12 mouse cellular contexts compared by ENCODE assay signal in genomic region chr6:100214132-100214913, GRCm38 (mm10).
DNase-seq lines count a peak whose midpoint lies in the region; ATAC-seq lines count a peak whose summit lies in the region.
"Had no signal": no experiment of that assay in that cellular context is flagged by ENCODE, and none has a peak within 500 bp of the region (broad histone marks: within the 10 kb centered on the region; RNA-seq: fewer than 3 reads in every experiment).

No protein-coding gene starts in this region.

- DNase-seq in heart, embryonic 10.5 days (ENCODE audit: low spot score) = no peak
- DNase-seq in heart, adult 18-20 months = no peak
- DNase-seq in midbrain, embryonic 11.5 days (ENCODE audit: low spot score, missing footprints) = no peak
- no peak for DNase-seq in frontal cortex, postnatal 36 days (ENCODE audit: low spot score in 2 of 2)
- DNase-seq in cerebellum, adult 9-10 months = no peak
- DNase-seq: B cell, adult 2 months had no signal

- no peak overlapping the region; the same call in 1 of the 2 replicates for H3K4me3 ChIP-seq in heart, embryonic 10.5 days
- H3K4me3 ChIP-seq in midbrain, embryonic 13.5 days (replicated peaks) = no peak overlapping the region
- H3K4me3 ChIP-seq in midbrain, embryonic 11.5 days (ENCODE audit: low read depth, low read length) = no peak overlapping the region
- H3K4me3 ChIP-seq in limb, embryonic 13.5 days = no peak overlapping the region
- H3K4me3 ChIP-seq in stomach, embryonic 15.5 days (replicated peaks) = no peak overlapping the region
- H3K4me3 ChIP-seq: forebrain, embryonic 13.5 days; hindbrain, embryonic 12.5 days; midbrain, embryonic 15.5 days had no signal

- no peaks in the 10 kb centered on the region for H3K36me3 ChIP-seq in heart, embryonic 10.5 days
- no peaks in the 10 kb centered on the region for H3K36me3 ChIP-seq in midbrain, embryonic 13.5 days
- H3K36me3 ChIP-seq in midbrain, embryonic 11.5 days (ENCODE audit: control insufficient read depth, insufficient read depth, low read length) = no peaks in the 10 kb centered on the region
- no peaks in the 10 kb centered on the region for H3K36me3 ChIP-seq in limb, embryonic 13.5 days
- no peaks in the 10 kb centered on the region for H3K36me3 ChIP-seq in stomach, embryonic 15.5 days
- H3K36me3 ChIP-seq: hindbrain, embryonic 12.5 days; midbrain, embryonic 15.5 days had no signal

- H3K4me2 ChIP-seq in midbrain, embryonic 13.5 days (replicated peaks) = no peak overlapping the region
- H3K4me2 ChIP-seq in midbrain, embryonic 11.5 days = no peak overlapping the region
- H3K4me2 ChIP-seq in limb, embryonic 13.5 days (replicated peaks) = peak overlapping the region; percentile 11; the same call in 1 of the 2 replicates
- no peak overlapping the region for H3K4me2 ChIP-seq in stomach, embryonic 15.5 days
- H3K4me2 ChIP-seq: forebrain, embryonic 13.5 days; hindbrain, embryonic 12.5 days; midbrain, embryonic 15.5 days had no signal

- no peak overlapping the region for H3K9ac ChIP-seq in midbrain, embryonic 13.5 days (replicated peaks)
- no peak overlapping the region for H3K9ac ChIP-seq in midbrain, embryonic 11.5 days (ENCODE audit: low read length)
- no peak overlapping the region; the same call in 1 of the 2 replicates for H3K9ac ChIP-seq in limb, embryonic 13.5 days
- H3K9ac ChIP-seq in stomach, embryonic 15.5 days = no peak overlapping the region
- H3K9ac ChIP-seq: forebrain, embryonic 13.5 days; hindbrain, embryonic 12.5 days; midbrain, embryonic 15.5 days had no signal

- 17% methylated on average over 12 of the region's 13 CpGs for WGBS in heart, embryonic 10.5 days
- WGBS in midbrain, embryonic 13.5 days = 48% methylated on average over 13 of the region's 13 CpGs
- WGBS in midbrain, embryonic 11.5 days = 44% methylated on average over 13 of the region's 13 CpGs
- 51% methylated on average over 13 of the region's 13 CpGs for WGBS in limb, embryonic 13.5 days
- 55% methylated on average over 13 of the region's 13 CpGs for WGBS in stomach, embryonic 15.5 days

- ATAC-seq in midbrain, embryonic 13.5 days = no peak
- ATAC-seq in midbrain, embryonic 11.5 days (ENCODE audit: low FRiP score) = no peak
- no peak for ATAC-seq in limb, embryonic 13.5 days (ENCODE audit: low FRiP score, low read depth)
- peak; percentile 2; the same call in 1 of the 2 replicates for ATAC-seq in stomach, embryonic 15.5 days (ENCODE audit: insufficient read depth, low FRiP score, low read depth)
- ATAC-seq: forebrain, embryonic 13.5 days; midbrain, embryonic 15.5 days had no signal

- H3K27me3 ChIP-seq in heart, embryonic 10.5 days (ENCODE audit: insufficient read depth, poor library complexity, severe bottlenecking) = peaks cover 23% of the 10 kb centered on the region
- H3K27me3 ChIP-seq in midbrain, embryonic 13.5 days = peaks cover 64% of the 10 kb centered on the region
- H3K27me3 ChIP-seq in midbrain, embryonic 11.5 days (ENCODE audit: control insufficient read depth, insufficient read depth, low read length) = peaks cover 14% of the 10 kb centered on the region
- peaks cover 23% of the 10 kb centered on the region for H3K27me3 ChIP-seq in limb, embryonic 13.5 days
- 0 out of 2 replicates have a peak, but pooled peaks cover 3% of the 10 kb centered on the region for H3K27me3 ChIP-seq in stomach, embryonic 15.5 days (replicated peaks)

- H3K27ac ChIP-seq in heart, embryonic 10.5 days = peak overlapping the region; percentile 76
- H3K27ac ChIP-seq in midbrain, embryonic 13.5 days = peak overlapping the region; percentile 39; the same call in 1 of the 2 replicates
- H3K27ac ChIP-seq in midbrain, embryonic 11.5 days (ENCODE audit: low read depth, low read length) = no peak overlapping the region
- no peak overlapping the region for H3K27ac ChIP-seq in limb, embryonic 13.5 days
- no peak overlapping the region for H3K27ac ChIP-seq in stomach, embryonic 15.5 days
- H3K27ac ChIP-seq: forebrain, embryonic 13.5 days; hindbrain, embryonic 12.5 days had no signal

- H3K4me1 ChIP-seq in heart, embryonic 10.5 days = peaks cover 77% of the 10 kb centered on the region
- peaks cover 30% of the 10 kb centered on the region for H3K4me1 ChIP-seq in midbrain, embryonic 13.5 days (replicated peaks)
- peaks cover 21% of the 10 kb centered on the region for H3K4me1 ChIP-seq in midbrain, embryonic 11.5 days (ENCODE audit: control insufficient read depth, insufficient read depth, low read length)
- peaks cover 67% of the 10 kb centered on the region for H3K4me1 ChIP-seq in limb, embryonic 13.5 days
- H3K4me1 ChIP-seq in stomach, embryonic 15.5 days = peaks cover 31% of the 10 kb centered on the region

- H3K9me3 ChIP-seq in heart, embryonic 10.5 days = no peaks in the 10 kb centered on the region
- H3K9me3 ChIP-seq in midbrain, embryonic 13.5 days = no peaks in the 10 kb centered on the region
- no peaks in the 10 kb centered on the region for H3K9me3 ChIP-seq in midbrain, embryonic 11.5 days (ENCODE audit: control insufficient read depth, low read length)
- no peaks in the 10 kb centered on the region for H3K9me3 ChIP-seq in limb, embryonic 13.5 days
- no peaks in the 10 kb centered on the region for H3K9me3 ChIP-seq in stomach, embryonic 15.5 days
- H3K9me3 ChIP-seq: forebrain, embryonic 13.5 days; hindbrain, embryonic 12.5 days; midbrain, embryonic 15.5 days had no signal

Comparison
In these comparisons a context has a peak if more than half of its experiments do, and no peak if none do; other contexts are left out.
1. H3K27ac ChIP-seq: peak in heart, embryonic 10.5 days (single experiment) and midbrain, embryonic 13.5 days (single experiment); none in midbrain, embryonic 11.5 days (single experiment), limb, embryonic 13.5 days (single experiment) and stomach, embryonic 15.5 days (single experiment).